Mouse (Mus musculus) retina, adult 2 months (tissue): ENCODE data around the gene Scrn2.

ENCODE experiments used
- DNase-seq: peaks from one replicate; pipeline ENCODE4 v3.0.0-alpha.2; 2012; ENCODE audit warnings: low read depth, low spot score

Gene Scrn2

GRCm38 (mm10) chr11:97017696-97018582, 11.8 kb upstream of the Scrn2 start:
- no peak for DNase-seq

GRCm38 (mm10) chr11:97018583-97019344, 11.0 kb upstream of the Scrn2 start:
- DNase-seq: no peak

GRCm38 (mm10) chr11:97019345-97019708, 10.4 kb upstream of the Scrn2 start:
- DNase-seq: no peak

GRCm38 (mm10) chr11:97021121-97021765, 8.5 kb upstream of the Scrn2 start:
- DNase-seq: no peak

- DNase-seq: peak; percentile 58
Measured at GRCm38 (mm10) chr11:97021873-97022484, 7.8 kb upstream of the Scrn2 start.

GRCm38 (mm10) chr11:97024977-97025376, 4.8 kb upstream of the Scrn2 start:
- DNase-seq: no peak

GRCm38 (mm10) chr11:97025721-97026344, 3.9 kb upstream of the Scrn2 start:
- peak; percentile 69 for DNase-seq

- no peak for DNase-seq
Measured at GRCm38 (mm10) chr11:97030426-97030825, 688 bp downstream of the Scrn2 start.

- no peak for DNase-seq
Measured at GRCm38 (mm10) chr11:97031977-97032376, 2.2 kb downstream of the Scrn2 start.

GRCm38 (mm10) chr11:97032499-97032898, 2.8 kb downstream of the Scrn2 start:
- DNase-seq: no peak

- DNase-seq: no peak
Measured at GRCm38 (mm10) chr11:97033781-97034180, 4.0 kb downstream of the Scrn2 start.

GRCm38 (mm10) chr11:97036141-97036540, 6.4 kb downstream of the Scrn2 start:
- no peak for DNase-seq

GRCm38 (mm10) chr11:97038881-97039280, 9.1 kb downstream of the Scrn2 start:
- no peak for DNase-seq

- no peak for DNase-seq
Measured at GRCm38 (mm10) chr11:97040301-97041021, 10.7 kb downstream of the Scrn2 start.

GRCm38 (mm10) chr11:97041022-97041899, 11.5 kb downstream of the Scrn2 start, which contains the start of the genes Lrrc46 and Mrpl10:
Lrrc46 (minus strand) TSS chr11:97041407.
Mrpl10 (plus strand) TSS chr11:97041560.
- DNase-seq: peak; percentile 93

- DNase-seq: no peak
Measured at GRCm38 (mm10) chr11:97044902-97045301, 15.2 kb downstream of the Scrn2 start.

GRCm38 (mm10) chr11:97045861-97046260, 16.1 kb downstream of the Scrn2 start:
- no peak for DNase-seq

GRCm38 (mm10) chr11:97048090-97048650, 18.4 kb downstream of the Scrn2 start:
- DNase-seq: no peak

GRCm38 (mm10) chr11:97049492-97050085, 19.9 kb downstream of the Scrn2 start:
- no peak for DNase-seq
